Comparison of ENCODE assay signal across 10 mouse cellular contexts in genomic region chr8:11460934-11461333, GRCm38 (mm10). TPM values are rescaled to one million over a fixed set of nuclear protein-coding genes. Genes with fewer than 3 reads are reported as not detected.
A peak's percentile ranks its signal among the peaks of the same experiment; 100 is the strongest.
DNase-seq lines count a peak whose midpoint lies in the region; ATAC-seq and TF ChIP-seq lines count a peak whose summit lies in the region.
"Had no signal": no experiment of that assay in that cellular context is flagged by ENCODE, and none has a peak within 500 bp of the region (broad histone marks: within the 10 kb centered on the region; RNA-seq: fewer than 3 reads in every experiment).

No protein-coding gene starts in this region.

- H3K4me3 ChIP-seq in liver, adult 2 months (ENCODE audit: insufficient read depth, low read depth, low read length), result no peak overlapping the region
- no peak overlapping the region for H3K4me3 ChIP-seq in liver, embryonic 11.5 days (ENCODE audit: low read depth, low read length)
- no peak overlapping the region for H3K4me3 ChIP-seq in hindbrain, embryonic 13.5 days
- H3K4me3 ChIP-seq: limb, embryonic 12.5 days had no signal

- 51% methylated on average over 2 of the region's 2 CpGs for WGBS in liver, adult 2 months
- WGBS in liver, embryonic 11.5 days, result 47% methylated on average over 2 of the region's 2 CpGs
- WGBS in hindbrain, embryonic 13.5 days, result 50% methylated on average over 2 of the region's 2 CpGs

- TF ChIP-seq CTCF in liver, adult 2 months (IDR thresholded peaks at IDR 0.05; ENCODE audit: low read depth, low read length), result no peak
- TF ChIP-seq CTCF in brain, embryonic 14.5 days (IDR thresholded peaks at IDR 0.05; ENCODE audit: borderline replicate concordance, extremely low read depth, insufficient read depth, insufficient read length), result no peak

- H3K79me2 ChIP-seq in liver, adult 2 months (ENCODE audit: control insufficient read depth, insufficient read depth, low read length), result peaks cover 27% of the 10 kb centered on the region

- no peaks in the 10 kb centered on the region for H3K9me3 ChIP-seq in liver, embryonic 11.5 days (ENCODE audit: control insufficient read depth, low read length)
- no peaks in the 10 kb centered on the region for H3K9me3 ChIP-seq in hindbrain, embryonic 13.5 days
- H3K9me3 ChIP-seq: limb, embryonic 12.5 days had no signal

- no peak for TF ChIP-seq POLR2A in liver, adult 2 months (IDR thresholded peaks at IDR 0.05; ENCODE audit: extremely low read depth, insufficient read depth, low read length)
- no peak for TF ChIP-seq POLR2A in brain, embryonic 14.5 days (IDR thresholded peaks at IDR 0.05; ENCODE audit: borderline replicate concordance, extremely low read depth, insufficient read depth, insufficient read length, poor library complexity, severe bottlenecking)

- no peak overlapping the region for H3K9ac ChIP-seq in liver, adult 2 months (ENCODE audit: low read depth, low read length)
- no peak overlapping the region for H3K9ac ChIP-seq in liver, embryonic 11.5 days (ENCODE audit: low read depth, low read length)
- no peak overlapping the region for H3K9ac ChIP-seq in hindbrain, embryonic 13.5 days
- H3K9ac ChIP-seq: limb, embryonic 12.5 days had no signal

- no peaks in the 10 kb centered on the region for H3K27me3 ChIP-seq in liver, adult 2 months (ENCODE audit: control insufficient read depth, insufficient read depth, low read length)
- H3K27me3 ChIP-seq in liver, embryonic 11.5 days (replicated peaks; ENCODE audit: control insufficient read depth, insufficient read depth, low read length), result no peaks in the 10 kb centered on the region
- H3K27me3 ChIP-seq in hindbrain, embryonic 13.5 days, result no peaks in the 10 kb centered on the region
- H3K27me3 ChIP-seq: limb, embryonic 12.5 days had no signal

- H3K4me2 ChIP-seq in liver, embryonic 11.5 days, result no peak overlapping the region
- H3K4me2 ChIP-seq in hindbrain, embryonic 13.5 days, result no peak overlapping the region
- H3K4me2 ChIP-seq: limb, embryonic 12.5 days had no signal

- H3K4me1 ChIP-seq in liver, adult 2 months (ENCODE audit: control insufficient read depth, insufficient read depth, low read length), result peaks cover 49% of the 10 kb centered on the region
- peaks cover 10% of the 10 kb centered on the region for H3K4me1 ChIP-seq in liver, embryonic 11.5 days (replicated peaks; ENCODE audit: control insufficient read depth, insufficient read depth, low read length)
- no peaks in the 10 kb centered on the region; the same call in 1 of the 2 replicates for H3K4me1 ChIP-seq in hindbrain, embryonic 13.5 days (replicated peaks)

- ATAC-seq in liver, embryonic 11.5 days (replicated peaks; ENCODE audit: low FRiP score), result no peak
- no peak for ATAC-seq in hindbrain, embryonic 13.5 days (ENCODE audit: low FRiP score)

- no peaks in the 10 kb centered on the region for H3K36me3 ChIP-seq in liver, adult 2 months (ENCODE audit: control insufficient read depth, insufficient read depth, low read length)
- no peaks in the 10 kb centered on the region for H3K36me3 ChIP-seq in liver, embryonic 11.5 days (ENCODE audit: control insufficient read depth, insufficient read depth, low read length)
- no peaks in the 10 kb centered on the region for H3K36me3 ChIP-seq in hindbrain, embryonic 13.5 days
- H3K36me3 ChIP-seq: limb, embryonic 12.5 days had no signal

- peak; percentile 62 to 72 for DNase-seq in adrenal gland, adult (ENCODE audit: inconsistent age in 2 of 2, low spot score in 1 of 2)
- no peak for DNase-seq in adrenal gland, postnatal 4 days (ENCODE audit: low spot score in 2 of 2)
- no peak for DNase-seq in liver, adult 2 months (ENCODE audit: extremely low read depth, low read depth, low spot score)
- no peak for DNase-seq in liver, embryonic 11.5 days (ENCODE audit: low spot score)
- peak; percentile 41 for DNase-seq in brain, embryonic 14.5 days (ENCODE audit: low read depth)
- peak; percentile 62 to 65 for DNase-seq in lung, postnatal 4 days
- no peak for DNase-seq in neural tube, embryonic 10.5 days (ENCODE audit: extremely low spot score, low spot score)

- H3K27ac ChIP-seq in liver, adult 2 months (replicated peaks; ENCODE audit: insufficient read depth, low read depth, low read length), result peak overlapping the region; percentile 30
- no peak overlapping the region for H3K27ac ChIP-seq in liver, embryonic 11.5 days (ENCODE audit: low read depth, low read length)
- H3K27ac ChIP-seq in hindbrain, embryonic 13.5 days, result no peak overlapping the region
- H3K27ac ChIP-seq: limb, embryonic 12.5 days; stomach, postnatal 0 days had no signal

RNA-seq across cellular contexts. Expression of gene Rab20, which starts 17.6 kb away (rescaled TPM):
- 10 to 100 TPM in 1 of 2 experiments, 1 to 10 TPM in 1; 8.7 to 10.9 TPM for total RNA-seq in adrenal gland, postnatal 4 days (2021)
- total RNA-seq in liver, adult 2 months (2014; rRNA removed), result 15.9 and 19.7 TPM in 2 replicates
- polyA plus RNA-seq in liver, adult 2 months (2012; rRNA removed), result 21.2 and 23.0 TPM in 2 replicates
- polyA plus RNA-seq in liver, embryonic 11.5 days (2014; fragmentation: Nextera tagmentation; extraction: Ambion mirVana), result 3.2 and 4.5 TPM in 2 replicates
- polyA plus RNA-seq in brain, embryonic 14.5 days (2012; rRNA removed), result 0.55 and 0.85 TPM in 2 replicates
- polyA plus RNA-seq in hindbrain, embryonic 13.5 days (2015; fragmentation: Nextera tagmentation; extraction: Ambion mirVana), result 1.1 and 1.8 TPM in 2 replicates

RNA-seq across cellular contexts. Expression of gene Naxd, which starts 36.4 kb away (rescaled TPM):
- total RNA-seq in adrenal gland, postnatal 4 days (2021), result 10 to 100 TPM; 74.2 to 77.2 TPM
- 84.7 and 94.8 TPM in 2 replicates for total RNA-seq in liver, adult 2 months (2014; rRNA removed)
- 110 and 112 TPM in 2 replicates for polyA plus RNA-seq in liver, adult 2 months (2012; rRNA removed)
- 68.7 and 73.8 TPM in 2 replicates for polyA plus RNA-seq in liver, embryonic 11.5 days (2014; fragmentation: Nextera tagmentation; extraction: Ambion mirVana)
- 126 and 165 TPM in 2 replicates for polyA plus RNA-seq in brain, embryonic 14.5 days (2012; rRNA removed)
- polyA plus RNA-seq in hindbrain, embryonic 13.5 days (2015; fragmentation: Nextera tagmentation; extraction: Ambion mirVana), result 153 and 161 TPM in 2 replicates

Comparison
In these comparisons a context has a peak if more than half of its experiments do, and no peak if none do; other contexts are left out.
1. DNase-seq: peak in adrenal gland, adult (2 of 2), brain, embryonic 14.5 days (single experiment) and lung, postnatal 4 days (2 of 2); none in adrenal gland, postnatal 4 days (0 of 2), liver, adult 2 months (single experiment), liver, embryonic 11.5 days (single experiment) and neural tube, embryonic 10.5 days (single experiment).